In the genomic region with DNA sequence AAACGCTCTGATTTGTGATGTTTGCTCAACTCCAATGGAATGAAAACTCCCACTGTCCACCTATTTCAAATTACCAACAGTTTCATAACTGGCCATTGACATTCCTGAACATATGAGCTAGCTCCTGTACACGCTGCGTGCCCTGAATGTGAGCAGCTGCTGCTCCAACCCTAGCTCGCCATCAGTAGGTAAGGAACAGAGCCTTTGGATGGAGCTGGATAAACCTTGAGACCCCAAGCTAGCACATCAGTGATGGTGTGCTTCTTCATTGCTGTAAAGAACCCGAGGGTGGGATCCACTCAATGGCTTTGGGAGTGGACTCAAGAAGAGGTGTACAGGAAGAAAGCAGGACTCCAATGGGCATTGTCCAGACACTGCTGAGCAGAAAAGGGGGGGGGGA, we compare ENCODE assay signal across 20 mouse cellular contexts.
DNase-seq lines count a peak whose midpoint lies in the region.
"Had no signal": no experiment of that assay in that cellular context is flagged by ENCODE, and none has a peak within 500 bp of the region (broad histone marks: within the 10 kb centered on the region; RNA-seq: fewer than 3 reads in every experiment).

No protein-coding gene starts in this region.

- DNase-seq in heart, adult 11 months = peak; percentile 81
- no peak for DNase-seq in heart, adult 18-20 months
- peak; percentile 74 for DNase-seq in heart, embryonic 10.5 days (ENCODE audit: low spot score)
- no peak for DNase-seq in heart, adult 8-10 months (ENCODE audit: low spot score)
- peak; percentile 1 for DNase-seq in lung, postnatal 25 days (ENCODE audit: low spot score)
- no peak for DNase-seq in lung, postnatal 10 days
- peak; percentile 5 for DNase-seq in lung, postnatal 36 days
- DNase-seq in lung, postnatal 4 days = no peak
- DNase-seq: adrenal gland, adult 2 months; adrenal gland, adult 8-10 months; adrenal gland, postnatal 10 days; adrenal gland, postnatal 14 days; adrenal gland, postnatal 25 days; adrenal gland, postnatal 36 days; B cell, adult 2 months; cerebellum, adult 11 months; cerebellum, adult 11-12 months had no signal

- no peak overlapping the region for H3K4me3 ChIP-seq in heart, embryonic 10.5 days

- WGBS in heart, embryonic 10.5 days = 83% methylated on average over 5 of the region's 5 CpGs

- no peaks in the 10 kb centered on the region for H3K4me1 ChIP-seq in heart, embryonic 10.5 days

- no peaks in the 10 kb centered on the region for H3K27me3 ChIP-seq in heart, embryonic 10.5 days (ENCODE audit: insufficient read depth, poor library complexity, severe bottlenecking)
- H3K27me3 ChIP-seq: CH12.LX, Patski had no signal

- H3K36me3 ChIP-seq in heart, embryonic 10.5 days = no peaks in the 10 kb centered on the region
- H3K36me3 ChIP-seq: G1E had no signal

- no peak overlapping the region for H3K27ac ChIP-seq in heart, embryonic 10.5 days

- H3K9me3 ChIP-seq in heart, embryonic 10.5 days = no peaks in the 10 kb centered on the region
- H3K9me3 ChIP-seq: G1E had no signal

Comparison
In these comparisons a context has a peak if more than half of its experiments do, and no peak if none do; other contexts are left out.
1. DNase-seq: peak in heart, adult 11 months (single experiment), heart, embryonic 10.5 days (single experiment), lung, postnatal 25 days (single experiment) and lung, postnatal 36 days (single experiment); none in heart, adult 18-20 months (0 of 2), heart, adult 8-10 months (single experiment), lung, postnatal 10 days (single experiment) and lung, postnatal 4 days (0 of 2).